Mouse (Mus musculus): ENCODE results near the gene Rabggtb. TPM values are rescaled to one million over a fixed set of nuclear protein-coding genes. Genes with fewer than 3 reads are reported as not detected.

Rabggtb gene
- polyA plus RNA-seq, 1 experiment from 2014 or later = 52.3 TPM

GRCm38 (mm10) chr3:153895454-153895853, 17.4 kb downstream of the Rabggtb start:
- WGBS = 86% methylated on average over 3 of the region's 3 CpGs
- Histone ChIP-seq H3K27me3 (ENCODE audit: control insufficient read depth, insufficient read depth, low read length) (no peaks in the 10 kb centered on the region), H3K9ac (replicated peaks; ENCODE audit: low read length) (no peak overlapping the region), H3K4me1 (ENCODE audit: control insufficient read depth, insufficient read depth, low read length) (no peaks in the 10 kb centered on the region), H3K9me3 (ENCODE audit: control insufficient read depth, low read length) (no peaks in the 10 kb centered on the region), H3K4me3 (replicated peaks; ENCODE audit: low read depth, low read length) (no peak overlapping the region), H3K36me3 (ENCODE audit: control insufficient read depth, insufficient read depth, low read length) (no peaks in the 10 kb centered on the region), H3K27ac (replicated peaks; ENCODE audit: low read depth, low read length) (no peak overlapping the region), H3K4me2 (ENCODE audit: low read length) (no peak overlapping the region)
- ATAC-seq (ENCODE audit: low FRiP score, low TSS enrichment) (no peak), DNase-seq (no peak)

DNA sequence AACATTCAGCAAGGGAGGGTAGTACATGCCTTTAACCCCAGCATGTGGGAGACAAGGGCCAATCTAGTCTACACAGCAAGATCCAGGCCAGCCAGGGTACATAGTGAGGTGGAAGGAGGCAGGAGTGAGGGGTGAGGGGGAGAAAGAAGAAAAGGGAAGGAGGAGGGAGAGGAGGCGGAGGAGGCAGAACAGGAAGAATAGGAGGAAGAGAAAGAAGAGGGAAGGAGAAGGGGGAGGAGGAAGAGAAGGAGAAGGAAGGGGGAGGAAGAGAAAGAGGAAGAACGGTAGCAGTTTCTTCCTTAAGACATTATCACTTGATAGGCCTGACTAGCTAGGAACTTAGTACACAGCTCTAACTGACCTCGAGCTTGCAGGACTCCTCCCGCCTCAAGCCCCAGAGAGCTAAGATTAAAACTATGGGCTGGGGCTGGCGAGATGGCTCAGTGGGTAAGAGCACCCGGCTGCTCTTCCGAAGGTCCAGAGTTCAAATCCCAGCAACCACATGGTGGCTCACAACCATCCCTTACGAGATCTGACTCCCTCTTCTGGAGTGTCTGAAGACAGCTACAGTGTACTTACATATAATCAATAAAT, 23.5 kb downstream of the Rabggtb start:
- Histone ChIP-seq H3K4me2 (ENCODE audit: low read length) (no peak overlapping the region), H3K9me3 (ENCODE audit: control insufficient read depth, low read length) (no peaks in the 10 kb centered on the region), H3K36me3 (ENCODE audit: control insufficient read depth, insufficient read depth, low read length) (no peaks in the 10 kb centered on the region), H3K27ac (replicated peaks; ENCODE audit: low read depth, low read length) (no peak overlapping the region), H3K9ac (replicated peaks; ENCODE audit: low read length) (no peak overlapping the region), H3K4me1 (ENCODE audit: control insufficient read depth, insufficient read depth, low read length) (no peaks in the 10 kb centered on the region), H3K27me3 (ENCODE audit: control insufficient read depth, insufficient read depth, low read length) (no peaks in the 10 kb centered on the region), H3K4me3 (replicated peaks; ENCODE audit: low read depth, low read length) (no peak overlapping the region)
- DNase-seq = no peak
- 80% methylated on average over 7 of the region's 8 CpGs for WGBS
- ATAC-seq (ENCODE audit: low FRiP score, low TSS enrichment) = no peak

DNA sequence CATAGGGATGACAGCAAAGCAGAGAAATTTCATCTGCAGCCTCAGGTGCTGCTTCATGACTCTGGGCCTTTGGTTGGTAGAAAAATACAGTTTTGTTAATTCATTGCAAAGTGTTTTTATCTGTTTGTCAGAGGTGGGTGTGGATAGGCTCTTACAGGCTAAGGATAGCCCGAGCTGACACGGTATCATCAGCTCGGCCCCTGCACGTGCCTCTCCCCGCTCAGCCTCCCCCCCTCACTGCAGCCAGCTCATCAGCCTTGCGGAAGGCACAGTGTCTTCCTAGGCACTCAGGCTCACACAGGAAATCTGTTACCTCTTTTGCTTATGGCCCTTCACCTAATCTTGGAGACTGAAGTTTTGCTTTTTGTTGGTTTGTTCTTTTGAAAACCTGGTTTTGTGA, 24.7 kb downstream of the Rabggtb start:
- DNase-seq (no peak), ATAC-seq (ENCODE audit: low FRiP score, low TSS enrichment) (no peak)
- no peaks in the 10 kb centered on the region for H3K36me3 ChIP-seq (ENCODE audit: control insufficient read depth, insufficient read depth, low read length)
- H3K27me3 ChIP-seq (ENCODE audit: control insufficient read depth, insufficient read depth, low read length) = no peaks in the 10 kb centered on the region
- H3K9ac ChIP-seq (replicated peaks; ENCODE audit: low read length) = no peak overlapping the region
- no peaks in the 10 kb centered on the region for H3K9me3 ChIP-seq (ENCODE audit: control insufficient read depth, low read length)
- 83% methylated on average over 6 of the region's 6 CpGs for WGBS
- no peak overlapping the region for H3K4me2 ChIP-seq (ENCODE audit: low read length)
- H3K4me3 ChIP-seq (replicated peaks; ENCODE audit: low read depth, low read length) = no peak overlapping the region
- no peak overlapping the region for H3K27ac ChIP-seq (replicated peaks; ENCODE audit: low read depth, low read length)
- no peaks in the 10 kb centered on the region for H3K4me1 ChIP-seq (ENCODE audit: control insufficient read depth, insufficient read depth, low read length)

DNA sequence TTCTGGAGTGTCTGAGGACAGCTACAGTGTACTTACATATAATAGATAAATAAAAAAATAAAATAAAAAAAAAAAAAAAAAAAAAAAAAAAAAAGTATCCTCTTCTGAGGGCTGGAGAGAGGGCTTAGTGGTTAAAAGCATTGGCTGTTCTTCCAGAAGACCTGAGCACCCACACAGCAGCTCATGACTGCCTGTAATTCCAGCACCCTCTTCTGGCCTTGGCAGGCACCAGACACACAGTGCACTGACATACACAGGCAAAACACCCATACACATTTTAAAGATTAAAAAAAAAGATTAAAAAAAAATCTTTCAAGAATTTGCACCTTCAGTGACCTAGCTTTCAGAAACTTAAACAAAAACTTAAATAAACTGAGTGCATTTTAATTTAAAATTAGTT, 26.5 kb downstream of the Rabggtb start:
- DNase-seq = no peak
- Histone ChIP-seq H3K9me3 (ENCODE audit: control insufficient read depth, low read length) (no peaks in the 10 kb centered on the region), H3K9ac (replicated peaks; ENCODE audit: low read length) (no peak overlapping the region), H3K27me3 (ENCODE audit: control insufficient read depth, insufficient read depth, low read length) (no peaks in the 10 kb centered on the region), H3K4me1 (ENCODE audit: control insufficient read depth, insufficient read depth, low read length) (no peaks in the 10 kb centered on the region), H3K4me3 (replicated peaks; ENCODE audit: low read depth, low read length) (no peak overlapping the region), H3K27ac (replicated peaks; ENCODE audit: low read depth, low read length) (no peak overlapping the region), H3K4me2 (ENCODE audit: low read length) (no peak overlapping the region), H3K36me3 (ENCODE audit: control insufficient read depth, insufficient read depth, low read length) (no peaks in the 10 kb centered on the region)
- ATAC-seq (ENCODE audit: low FRiP score, low TSS enrichment) = no peak

- H3K27me3 ChIP-seq (ENCODE audit: control insufficient read depth, insufficient read depth, low read length) = no peaks in the 10 kb centered on the region
- H3K4me2 ChIP-seq (ENCODE audit: low read length) = no peak overlapping the region
- 83% methylated on average over 5 of the region's 5 CpGs for WGBS
- ATAC-seq (ENCODE audit: low FRiP score, low TSS enrichment) (no peak), DNase-seq (no peak)
- H3K4me1 ChIP-seq (ENCODE audit: control insufficient read depth, insufficient read depth, low read length) = no peaks in the 10 kb centered on the region
- no peaks in the 10 kb centered on the region for H3K9me3 ChIP-seq (ENCODE audit: control insufficient read depth, low read length)
- no peaks in the 10 kb centered on the region for H3K36me3 ChIP-seq (ENCODE audit: control insufficient read depth, insufficient read depth, low read length)
- H3K4me3 ChIP-seq (replicated peaks; ENCODE audit: low read depth, low read length) = no peak overlapping the region
- no peak overlapping the region for H3K9ac ChIP-seq (replicated peaks; ENCODE audit: low read length)
- no peak overlapping the region for H3K27ac ChIP-seq (replicated peaks; ENCODE audit: low read depth, low read length)
Observed at GRCm38 (mm10) chr3:153871396-153871795, 41.4 kb downstream of the Rabggtb start.

DNA sequence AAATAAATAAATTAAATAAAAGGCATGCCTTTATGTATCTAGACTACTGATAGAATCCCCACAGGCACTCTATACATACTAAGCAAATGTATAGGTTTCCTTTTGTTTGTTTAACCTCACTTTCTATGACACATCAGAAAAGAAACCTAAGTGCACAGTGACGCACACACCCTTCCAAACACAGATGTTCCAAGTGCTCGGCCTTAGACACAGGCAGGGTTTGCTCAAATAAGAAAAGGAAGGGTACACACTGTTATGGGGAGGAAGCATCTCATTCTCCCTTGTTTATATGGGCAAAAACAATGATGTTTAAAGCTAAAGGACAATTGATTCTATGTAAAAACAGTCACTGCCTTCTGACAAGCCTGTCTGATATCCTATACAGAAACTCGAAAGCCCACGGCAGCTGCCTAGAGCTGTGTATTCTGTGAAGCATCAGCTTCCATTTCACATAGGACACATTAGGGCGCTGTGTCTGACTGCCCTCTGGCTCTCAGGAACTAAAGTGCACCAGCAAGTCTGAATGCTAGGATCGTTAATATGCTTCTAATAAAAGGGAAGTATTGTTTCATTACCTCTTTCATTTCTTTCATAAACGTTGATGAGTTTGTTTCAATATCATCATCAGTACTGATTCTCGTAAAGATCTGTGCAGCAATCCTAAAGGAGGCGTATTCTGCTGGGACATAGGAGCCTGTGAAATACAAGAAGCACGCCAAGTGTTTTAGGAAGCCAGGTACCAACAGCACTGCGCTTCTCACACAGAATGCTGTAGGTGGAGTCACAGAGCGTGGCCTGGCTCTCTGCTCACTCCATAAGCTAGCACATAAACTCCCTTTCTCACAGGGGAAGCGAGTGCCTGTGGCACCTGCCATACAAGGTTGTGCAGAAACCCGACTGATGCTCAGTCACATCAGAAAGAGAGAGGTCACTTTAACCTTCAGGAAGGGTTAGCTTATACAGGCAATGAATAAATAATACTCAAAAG, 45.4 kb downstream of the Rabggtb start:
- 73% methylated on average over 14 of the region's 14 CpGs for WGBS
- no peaks in the 10 kb centered on the region for H3K36me3 ChIP-seq (ENCODE audit: control insufficient read depth, insufficient read depth, low read length)
- ATAC-seq (ENCODE audit: low FRiP score, low TSS enrichment) (no peak), DNase-seq (peak; percentile 69)
- H3K4me1 ChIP-seq (ENCODE audit: control insufficient read depth, insufficient read depth, low read length) = no peaks in the 10 kb centered on the region
- no peaks in the 10 kb centered on the region for H3K9me3 ChIP-seq (ENCODE audit: control insufficient read depth, low read length)
- no peak overlapping the region for H3K4me3 ChIP-seq (replicated peaks; ENCODE audit: low read depth, low read length)
- no peak overlapping the region for H3K9ac ChIP-seq (replicated peaks; ENCODE audit: low read length)
- no peak overlapping the region for H3K27ac ChIP-seq (replicated peaks; ENCODE audit: low read depth, low read length)
- no peaks in the 10 kb centered on the region for H3K27me3 ChIP-seq (ENCODE audit: control insufficient read depth, insufficient read depth, low read length)
- no peak overlapping the region for H3K4me2 ChIP-seq (ENCODE audit: low read length)

- no peak for ATAC-seq (ENCODE audit: low FRiP score, low TSS enrichment)
- H3K9ac ChIP-seq (replicated peaks; ENCODE audit: low read length) = no peak overlapping the region
Observed at GRCm38 (mm10) chr3:153864636-153865429, 48.0 kb downstream of the Rabggtb start.

DNA sequence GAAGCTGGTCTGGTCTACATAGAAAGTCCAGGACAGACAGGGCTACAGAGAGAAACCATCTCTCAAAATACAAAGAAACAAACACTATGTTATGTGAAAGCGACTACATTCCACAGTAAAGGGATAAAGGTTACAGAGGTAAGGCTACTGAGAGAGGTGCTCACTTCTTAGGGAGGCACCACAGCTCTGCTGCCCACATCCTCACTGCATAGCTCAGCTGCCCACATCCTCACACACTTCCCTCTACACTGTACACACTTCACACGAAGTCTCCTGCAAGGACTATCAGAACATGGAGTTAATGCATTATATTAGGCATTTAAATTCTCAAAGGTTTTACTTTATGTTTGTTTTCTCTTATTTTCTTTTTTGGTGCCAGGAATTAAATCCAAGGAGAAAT, 49.0 kb downstream of the Rabggtb start:
- no peak overlapping the region for H3K4me3 ChIP-seq (replicated peaks; ENCODE audit: low read depth, low read length)
- no peak overlapping the region for H3K4me2 ChIP-seq (ENCODE audit: low read length)
- H3K9ac ChIP-seq (replicated peaks; ENCODE audit: low read length) = no peak overlapping the region
- WGBS = 83% methylated on average over 2 of the region's 2 CpGs
- H3K36me3 ChIP-seq (ENCODE audit: control insufficient read depth, insufficient read depth, low read length) = no peaks in the 10 kb centered on the region
- no peak for DNase-seq
- no peaks in the 10 kb centered on the region for H3K4me1 ChIP-seq (ENCODE audit: control insufficient read depth, insufficient read depth, low read length)
- no peak overlapping the region for H3K27ac ChIP-seq (replicated peaks; ENCODE audit: low read depth, low read length)
- no peaks in the 10 kb centered on the region for H3K27me3 ChIP-seq (ENCODE audit: control insufficient read depth, insufficient read depth, low read length)
- H3K9me3 ChIP-seq (ENCODE audit: control insufficient read depth, low read length) = no peaks in the 10 kb centered on the region
- ATAC-seq (ENCODE audit: low FRiP score, low TSS enrichment) = no peak

More at GRCm38 (mm10) chr3:153864636-153865429, 48.0 kb downstream of the Rabggtb start:
- 90% methylated on average over 4 of the region's 4 CpGs for WGBS
- Histone ChIP-seq H3K4me1 (ENCODE audit: control insufficient read depth, insufficient read depth, low read length) (no peaks in the 10 kb centered on the region), H3K36me3 (ENCODE audit: control insufficient read depth, insufficient read depth, low read length) (no peaks in the 10 kb centered on the region), H3K27me3 (ENCODE audit: control insufficient read depth, insufficient read depth, low read length) (no peaks in the 10 kb centered on the region), H3K4me3 (replicated peaks; ENCODE audit: low read depth, low read length) (no peak overlapping the region), H3K9me3 (ENCODE audit: control insufficient read depth, low read length) (no peaks in the 10 kb centered on the region), H3K27ac (replicated peaks; ENCODE audit: low read depth, low read length) (no peak overlapping the region), H3K4me2 (ENCODE audit: low read length) (no peak overlapping the region)
- no peak for DNase-seq

Measured in midbrain, embryonic 14.5 days (tissue).